Mouse (Mus musculus) megakaryocyte, embryonic 14.5 days (primary cell): Measurements from ENCODE around the gene Tmem8b.

ENCODE experiments used
- FLI1 ChIP-seq: IDR thresholded peaks from 2 replicates; pipeline ENCODE4 v1.6.1; 2012; ENCODE audit warnings: low read length, inconsistent platforms, mixed read lengths
- GATA1 ChIP-seq: IDR thresholded peaks from 3 replicates; pipeline ENCODE4 v1.6.1; 2012; ENCODE audit warnings: mixed read lengths, low read length, inconsistent platforms, borderline replicate concordance

DNA sequence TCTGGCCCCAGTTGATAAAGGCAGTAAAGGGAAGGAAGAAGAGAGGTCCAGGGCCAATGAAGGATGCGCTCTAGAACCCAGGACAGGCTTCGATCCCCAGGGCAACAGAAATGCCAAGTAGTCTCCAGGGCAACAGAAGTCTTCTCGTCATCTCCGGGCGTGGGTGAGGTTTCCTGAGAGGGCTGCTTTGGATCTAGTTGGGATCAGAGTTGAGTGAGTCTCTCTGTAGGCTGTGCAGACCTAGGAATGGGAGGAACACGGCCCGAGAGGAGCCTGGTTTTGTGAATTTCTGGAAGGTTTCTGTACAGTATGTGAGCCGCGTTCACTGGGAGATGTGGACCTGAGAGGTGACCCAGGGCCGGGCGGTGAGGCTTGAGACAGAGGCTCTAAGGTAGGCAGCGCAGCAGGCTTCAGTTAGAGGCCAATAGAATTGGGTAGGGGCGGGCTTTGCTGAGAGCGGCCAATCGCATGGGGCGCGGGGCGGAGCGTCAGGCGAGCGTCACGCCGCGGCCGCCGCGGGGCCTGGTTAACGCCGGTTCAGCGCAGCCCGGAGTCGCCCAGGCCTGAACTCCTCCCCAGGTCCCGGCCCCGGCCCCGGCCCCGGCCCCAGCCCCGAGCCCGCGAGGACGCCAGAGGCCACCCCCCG, at the start of gene Tmem8b, which contains the start of gene Fam221b:
- TF ChIP-seq GATA1 = no peak
- no peak for TF ChIP-seq FLI1
